Mouse (Mus musculus): Measurements from ENCODE around the gene Gm26602. TPM values are rescaled to one million over a fixed set of nuclear protein-coding genes. Genes with fewer than 3 reads are reported as not detected.

The Gm26602 gene
- polyA plus RNA-seq, 1 experiment, result not detected

DNA sequence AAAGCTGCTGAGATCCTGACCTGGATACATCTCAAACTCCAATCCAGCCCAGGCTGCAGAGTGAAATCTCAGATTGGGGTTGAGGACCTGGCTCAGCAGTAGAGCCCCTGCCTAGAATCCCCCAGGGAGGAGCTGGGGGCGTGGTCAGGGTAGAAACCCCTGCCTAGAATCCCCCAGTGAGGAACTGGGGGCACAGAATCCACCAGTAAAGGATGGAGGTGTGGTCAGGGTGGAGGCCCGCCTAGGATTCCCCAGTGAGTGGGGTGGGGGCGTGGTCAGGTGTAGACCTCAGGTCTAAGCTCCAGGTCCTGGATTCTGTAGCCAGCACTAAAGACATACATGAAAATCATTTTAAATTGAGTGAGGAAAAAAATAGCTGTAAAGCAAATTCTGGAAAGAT is 37.8 kb upstream of the Gm26602 start:
- H3K4me3 ChIP-seq (ENCODE audit: insufficient read depth, low read length), result peak overlapping the region; percentile 86; the same call in 1 of the 2 replicates

DNA sequence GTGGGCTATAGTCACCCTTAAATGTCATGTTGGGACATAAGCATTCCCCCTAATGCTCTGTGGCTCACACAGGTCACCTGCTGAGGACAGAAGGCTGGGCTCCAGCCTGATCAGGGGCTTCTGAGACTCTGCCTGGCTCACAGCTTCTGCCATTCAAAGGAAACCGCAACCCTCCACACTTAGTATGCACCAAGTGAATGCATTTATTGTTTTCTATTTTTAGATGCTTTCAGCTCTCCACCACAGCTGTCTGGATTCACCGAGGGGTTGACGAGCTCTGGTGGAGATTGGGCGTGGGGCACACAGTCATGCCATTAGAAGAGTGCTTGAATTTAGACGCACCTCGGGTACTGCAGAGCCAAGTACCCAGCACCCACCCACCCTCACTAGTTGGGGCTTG is 37.3 kb upstream of the Gm26602 start:
- no peak overlapping the region for H3K27ac ChIP-seq (ENCODE audit: insufficient read depth, low read length)
- no peaks in the 10 kb centered on the region for H3K4me1 ChIP-seq (ENCODE audit: control insufficient read depth, insufficient read depth, low read length)
- no peak for TF ChIP-seq POLR2A (IDR thresholded peaks at IDR 0.05; ENCODE audit: extremely low read depth, insufficient read depth, low read length)
- no peak for TF ChIP-seq CTCF (IDR thresholded peaks at IDR 0.05; ENCODE audit: extremely low read depth, insufficient read depth, low read length)
- peak overlapping the region; percentile 86 for H3K4me3 ChIP-seq (ENCODE audit: insufficient read depth, low read length)

More for the DNA sequence above, 37.8 kb upstream of the Gm26602 start:
- no peak overlapping the region for H3K27ac ChIP-seq (ENCODE audit: insufficient read depth, low read length)
- no peak for TF ChIP-seq POLR2A (IDR thresholded peaks at IDR 0.05; ENCODE audit: extremely low read depth, insufficient read depth, low read length)
- no peak for TF ChIP-seq CTCF (IDR thresholded peaks at IDR 0.05; ENCODE audit: extremely low read depth, insufficient read depth, low read length)
- H3K4me1 ChIP-seq (ENCODE audit: control insufficient read depth, insufficient read depth, low read length), result no peaks in the 10 kb centered on the region

- Histone ChIP-seq H3K4me3 (ENCODE audit: insufficient read depth, low read length) (peak overlapping the region; percentile 86), H3K27ac (ENCODE audit: insufficient read depth, low read length) (peak overlapping the region; percentile 55), H3K4me1 (ENCODE audit: control insufficient read depth, insufficient read depth, low read length) (no peaks in the 10 kb centered on the region)
- TF ChIP-seq POLR2A (IDR thresholded peaks at IDR 0.05; ENCODE audit: extremely low read depth, insufficient read depth, low read length) (no peak), CTCF (IDR thresholded peaks at IDR 0.05; ENCODE audit: extremely low read depth, insufficient read depth, low read length) (no peak)
Observed at GRCm38 (mm10) chr10:79873715-79874289, 36.9 kb upstream of the Gm26602 start.

- H3K4me1 ChIP-seq (ENCODE audit: control insufficient read depth, insufficient read depth, low read length), result no peaks in the 10 kb centered on the region
- peak within 1 kb of the TSS; percentile 86 for H3K4me3 ChIP-seq (ENCODE audit: insufficient read depth, low read length)
- peak within 1 kb of the TSS; percentile 55 for H3K27ac ChIP-seq (ENCODE audit: insufficient read depth, low read length)
- no peak for TF ChIP-seq POLR2A (IDR thresholded peaks at IDR 0.05; ENCODE audit: extremely low read depth, insufficient read depth, low read length)
Observed at GRCm38 (mm10) chr10:79874290-79874862, 36.3 kb upstream of the Gm26602 start, which contains the start of the genes Prtn3 and Plppr3. Prtn3 (plus strand) TSS chr10:79874476. Plppr3 (minus strand) TSS chr10:79874634.

DNA sequence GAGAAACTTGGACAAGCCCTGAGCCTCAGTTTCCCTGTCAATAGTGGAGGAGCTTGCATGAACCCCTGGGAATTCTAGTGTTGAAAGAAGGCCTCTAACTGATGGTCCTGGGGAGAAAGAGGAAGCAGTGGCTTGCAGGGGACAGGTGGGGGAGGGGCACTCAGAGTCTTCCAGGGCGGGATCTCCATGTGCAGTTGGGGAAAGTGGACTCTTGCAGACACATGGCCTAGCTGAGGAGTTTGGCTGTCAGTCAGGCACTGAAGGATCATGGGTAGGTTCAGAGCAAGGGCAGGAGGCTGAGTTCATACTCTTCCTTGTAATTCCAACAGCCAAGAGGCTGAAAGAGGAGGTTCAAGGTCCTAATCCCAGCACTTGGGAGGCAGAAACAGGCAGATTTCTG is 33.5 kb upstream of the Gm26602 start:
- H3K4me3 ChIP-seq (ENCODE audit: insufficient read depth, low read length), result no peak overlapping the region
- no peaks in the 10 kb centered on the region for H3K4me1 ChIP-seq (ENCODE audit: control insufficient read depth, insufficient read depth, low read length)
- TF ChIP-seq POLR2A (IDR thresholded peaks at IDR 0.05; ENCODE audit: extremely low read depth, insufficient read depth, low read length), result no peak
- TF ChIP-seq CTCF (IDR thresholded peaks at IDR 0.05; ENCODE audit: extremely low read depth, insufficient read depth, low read length), result no peak
- no peak overlapping the region for H3K27ac ChIP-seq (ENCODE audit: insufficient read depth, low read length)

DNA sequence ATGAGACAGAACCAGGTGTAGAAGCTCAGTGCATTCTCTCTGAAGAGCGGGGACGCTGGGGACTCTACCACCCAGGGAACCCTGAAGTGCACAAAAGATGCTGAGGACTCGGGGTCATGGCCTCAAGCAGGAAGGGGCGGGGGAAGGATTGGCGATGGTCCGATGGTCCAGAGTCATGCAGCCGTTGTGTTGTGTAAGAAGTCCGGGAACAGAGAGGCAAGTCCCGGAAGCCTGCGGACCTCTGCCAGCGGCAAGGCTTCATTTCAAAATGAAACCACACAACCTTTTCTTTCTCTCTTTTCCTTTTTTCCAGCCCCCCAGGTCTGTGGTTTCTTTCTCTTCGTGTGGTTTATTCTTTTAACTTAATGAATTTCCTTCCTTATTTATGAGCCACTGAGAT is 32.9 kb upstream of the Gm26602 start:
- no peak overlapping the region for H3K4me3 ChIP-seq (ENCODE audit: insufficient read depth, low read length)
- TF ChIP-seq CTCF (IDR thresholded peaks at IDR 0.05; ENCODE audit: extremely low read depth, insufficient read depth, low read length), result no peak
- no peak overlapping the region for H3K27ac ChIP-seq (ENCODE audit: insufficient read depth, low read length)
- H3K4me1 ChIP-seq (ENCODE audit: control insufficient read depth, insufficient read depth, low read length), result no peaks in the 10 kb centered on the region

- TF ChIP-seq POLR2A (IDR thresholded peaks at IDR 0.05; ENCODE audit: extremely low read depth, insufficient read depth, low read length) (no peak), CTCF (IDR thresholded peaks at IDR 0.05; ENCODE audit: extremely low read depth, insufficient read depth, low read length) (no peak)
- H3K27ac ChIP-seq (ENCODE audit: insufficient read depth, low read length), result no peak overlapping the region
- no peaks in the 10 kb centered on the region for H3K4me1 ChIP-seq (ENCODE audit: control insufficient read depth, insufficient read depth, low read length)
- H3K4me3 ChIP-seq (ENCODE audit: insufficient read depth, low read length), result no peak overlapping the region
Observed at GRCm38 (mm10) chr10:79879527-79879926, 31.1 kb upstream of the Gm26602 start.

DNA sequence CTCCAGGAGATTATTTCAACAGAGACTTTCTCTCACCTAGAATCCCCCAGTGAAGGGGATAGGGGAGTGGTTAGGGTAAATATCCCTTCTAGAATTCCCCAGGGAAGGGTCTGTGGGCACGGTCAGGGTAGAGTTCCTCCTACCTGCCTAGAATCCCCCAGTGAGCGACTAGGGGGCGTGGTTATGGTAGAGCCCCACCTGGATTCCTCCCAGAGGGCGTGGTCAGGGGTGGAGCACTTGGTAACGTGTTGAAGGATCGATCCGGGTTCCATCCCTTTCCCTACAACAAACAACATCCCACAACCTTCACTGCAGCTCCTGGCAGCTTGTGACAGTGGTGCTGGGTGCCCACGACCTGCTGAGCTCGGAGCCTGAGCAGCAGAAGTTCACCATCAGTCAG is 29.9 kb upstream of the Gm26602 start:
- H3K4me1 ChIP-seq (ENCODE audit: control insufficient read depth, insufficient read depth, low read length), result no peaks in the 10 kb centered on the region
- TF ChIP-seq POLR2A (IDR thresholded peaks at IDR 0.05; ENCODE audit: extremely low read depth, insufficient read depth, low read length) (no peak), CTCF (IDR thresholded peaks at IDR 0.05; ENCODE audit: extremely low read depth, insufficient read depth, low read length) (no peak)
- no peak overlapping the region for H3K4me3 ChIP-seq (ENCODE audit: insufficient read depth, low read length)
- H3K27ac ChIP-seq (ENCODE audit: insufficient read depth, low read length), result no peak overlapping the region

- Histone ChIP-seq H3K4me3 (ENCODE audit: insufficient read depth, low read length) (no peak overlapping the region), H3K27ac (ENCODE audit: insufficient read depth, low read length) (no peak overlapping the region), H3K4me1 (ENCODE audit: control insufficient read depth, insufficient read depth, low read length) (no peaks in the 10 kb centered on the region)
- TF ChIP-seq CTCF (IDR thresholded peaks at IDR 0.05; ENCODE audit: extremely low read depth, insufficient read depth, low read length), result no peak
- TF ChIP-seq POLR2A (IDR thresholded peaks at IDR 0.05; ENCODE audit: extremely low read depth, insufficient read depth, low read length), result no peak
Observed at GRCm38 (mm10) chr10:79881981-79882380, 28.7 kb upstream of the Gm26602 start.

GRCm38 (mm10) chr10:79883297-79884084 is 27.2 kb upstream of the Gm26602 start:
- H3K4me1 ChIP-seq (ENCODE audit: control insufficient read depth, insufficient read depth, low read length), result no peaks in the 10 kb centered on the region
- H3K27ac ChIP-seq (ENCODE audit: insufficient read depth, low read length), result no peak overlapping the region
- TF ChIP-seq CTCF (IDR thresholded peaks at IDR 0.05; ENCODE audit: extremely low read depth, insufficient read depth, low read length) (peak; percentile 85), POLR2A (IDR thresholded peaks at IDR 0.05; ENCODE audit: extremely low read depth, insufficient read depth, low read length) (no peak)
- H3K4me3 ChIP-seq (ENCODE audit: insufficient read depth, low read length), result no peak overlapping the region

Measured in cortical plate, adult 2 months (tissue).